Mouse (Mus musculus) 3134 (cell line): ENCODE results near the gene Gamt.

ENCODE experiments used
- DNase-seq: peaks from one replicate; pipeline ENCODE4 v3.0.0-alpha.2; 2011; ENCODE audit warnings: low spot score; ENCODE audit not compliant: insufficient read length; ENCODE audit errors: extremely low read depth

Gamt gene

DNA sequence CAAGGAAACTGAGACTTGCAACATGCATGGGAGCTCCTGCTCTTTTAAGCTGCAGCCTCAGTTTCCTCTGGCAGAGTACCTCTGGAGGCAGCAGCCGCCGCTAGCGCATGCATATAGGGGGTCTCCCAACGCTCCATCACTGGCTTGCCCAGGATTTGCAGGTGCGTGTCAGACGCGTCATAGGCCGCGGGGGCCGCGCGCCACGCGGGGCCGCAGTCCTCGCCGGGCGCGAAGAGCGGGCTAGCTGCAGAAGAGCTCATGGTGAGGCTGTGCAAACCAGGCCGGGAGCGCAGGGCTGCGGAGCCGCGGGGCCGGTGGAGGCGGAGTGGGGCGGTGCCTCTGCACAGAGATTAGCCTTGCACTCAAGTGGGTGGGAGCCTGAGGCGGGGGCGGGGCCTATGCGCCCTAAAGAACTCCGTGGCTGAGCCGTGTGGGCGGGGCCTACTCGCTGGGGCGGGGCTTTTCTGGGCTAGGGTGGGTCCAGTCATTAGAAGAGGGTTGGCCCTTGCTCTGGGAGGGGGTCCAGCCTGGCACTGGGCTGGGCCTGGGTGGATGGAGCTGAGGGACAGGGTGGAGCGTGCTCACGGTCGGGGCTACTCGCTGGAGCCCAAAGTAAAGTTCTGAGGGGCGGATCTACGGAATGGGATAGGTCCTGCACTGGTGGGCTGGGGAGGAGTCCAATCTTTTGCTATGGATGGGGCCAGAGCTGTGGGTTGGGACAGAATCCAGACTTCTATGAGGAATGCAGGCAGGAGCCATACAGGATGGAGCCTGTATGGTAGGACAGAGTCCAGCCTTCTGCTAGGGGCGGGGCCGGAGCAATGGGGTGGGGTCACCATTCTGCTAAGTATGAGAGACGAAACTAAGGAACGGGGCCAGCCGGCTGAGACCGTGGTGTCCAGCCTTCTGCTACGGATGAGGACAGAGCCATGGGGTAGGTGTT, at the start of gene Gamt, which contains the start of gene Dazap1:
Gamt (minus strand) TSS at position 371 of the 943 bp plus-strand sequence.
Dazap1 (plus strand) TSS at position 845 of the 943 bp plus-strand sequence.
- DNase-seq: peak; percentile 99

DNA sequence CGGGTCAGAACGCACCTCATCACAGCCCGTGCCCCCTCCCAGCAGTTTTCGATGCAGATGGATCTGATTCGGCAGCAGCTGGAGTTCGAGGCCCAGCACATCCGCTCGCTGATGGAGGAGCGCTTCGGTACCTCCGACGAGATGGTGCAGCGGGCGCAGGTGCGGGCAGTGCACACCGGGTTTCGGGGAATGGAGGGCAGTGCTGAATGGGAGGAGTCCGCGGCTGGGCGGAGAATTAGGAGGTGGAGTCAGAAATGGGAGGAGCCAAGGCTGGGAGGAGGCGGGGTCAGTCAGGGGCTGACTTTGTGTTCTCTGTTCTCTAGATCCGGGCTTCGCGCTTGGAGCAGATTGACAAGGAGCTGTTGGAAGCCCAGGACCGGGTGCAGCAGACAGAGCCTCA, 44.0 kb upstream of the Gamt start:
- DNase-seq: no peak

DNA sequence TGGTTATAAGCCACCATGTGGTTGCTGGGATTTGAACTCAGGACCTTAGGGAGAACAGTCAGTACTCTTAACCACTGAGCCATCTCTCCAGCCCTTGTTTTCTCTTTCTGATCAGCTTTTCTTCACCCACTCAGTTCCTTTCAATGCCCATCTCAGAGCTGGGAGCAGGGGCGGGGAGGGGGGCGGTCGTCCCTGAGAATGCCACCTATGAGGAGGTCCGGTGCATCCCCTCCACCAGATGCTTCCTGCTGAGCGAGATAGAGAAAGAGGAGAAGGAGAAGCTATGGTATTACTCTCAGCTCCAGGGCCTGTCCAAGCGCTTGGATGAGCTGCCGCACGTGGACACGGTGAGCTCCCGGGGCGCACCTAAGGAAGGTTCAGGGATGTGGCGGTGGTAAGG, 43.6 kb upstream of the Gamt start:
- DNase-seq: no peak

DNA sequence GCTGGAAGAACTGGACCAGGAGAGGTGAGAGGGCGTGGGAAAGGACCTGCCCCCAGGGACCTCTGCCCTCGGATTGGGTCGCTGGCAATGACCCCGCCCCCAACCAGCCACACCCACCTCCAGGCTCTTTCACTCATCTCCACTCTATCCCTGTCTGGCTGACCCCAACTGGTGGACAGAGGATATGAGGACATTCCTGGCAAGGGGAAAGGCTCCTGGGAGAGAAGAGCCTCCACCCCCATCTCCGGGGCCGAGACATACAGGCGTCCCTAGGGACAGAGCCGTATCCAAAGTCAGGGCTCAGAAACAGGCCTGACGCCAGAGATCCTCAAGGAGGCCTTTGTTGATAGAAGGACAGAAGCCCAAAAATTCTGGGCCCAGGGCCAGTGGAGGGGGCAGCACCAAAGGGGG, 41.7 kb upstream of the Gamt start:
- peak; percentile 73 for DNase-seq

DNA sequence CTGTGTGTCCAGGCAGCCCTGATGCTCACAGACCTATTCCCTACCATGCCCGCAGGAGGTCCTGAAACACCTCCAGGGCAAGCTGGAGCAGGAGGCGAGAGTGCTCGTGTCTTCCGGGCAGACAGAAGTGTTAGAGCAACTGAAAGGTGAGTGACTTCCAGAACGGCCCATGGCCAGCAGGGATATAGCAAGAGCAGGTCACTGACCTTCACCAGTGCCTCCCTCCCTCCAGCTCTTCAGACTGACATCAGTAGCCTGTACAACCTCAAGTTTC, 41.2 kb upstream of the Gamt start:
- no peak for DNase-seq

DNA sequence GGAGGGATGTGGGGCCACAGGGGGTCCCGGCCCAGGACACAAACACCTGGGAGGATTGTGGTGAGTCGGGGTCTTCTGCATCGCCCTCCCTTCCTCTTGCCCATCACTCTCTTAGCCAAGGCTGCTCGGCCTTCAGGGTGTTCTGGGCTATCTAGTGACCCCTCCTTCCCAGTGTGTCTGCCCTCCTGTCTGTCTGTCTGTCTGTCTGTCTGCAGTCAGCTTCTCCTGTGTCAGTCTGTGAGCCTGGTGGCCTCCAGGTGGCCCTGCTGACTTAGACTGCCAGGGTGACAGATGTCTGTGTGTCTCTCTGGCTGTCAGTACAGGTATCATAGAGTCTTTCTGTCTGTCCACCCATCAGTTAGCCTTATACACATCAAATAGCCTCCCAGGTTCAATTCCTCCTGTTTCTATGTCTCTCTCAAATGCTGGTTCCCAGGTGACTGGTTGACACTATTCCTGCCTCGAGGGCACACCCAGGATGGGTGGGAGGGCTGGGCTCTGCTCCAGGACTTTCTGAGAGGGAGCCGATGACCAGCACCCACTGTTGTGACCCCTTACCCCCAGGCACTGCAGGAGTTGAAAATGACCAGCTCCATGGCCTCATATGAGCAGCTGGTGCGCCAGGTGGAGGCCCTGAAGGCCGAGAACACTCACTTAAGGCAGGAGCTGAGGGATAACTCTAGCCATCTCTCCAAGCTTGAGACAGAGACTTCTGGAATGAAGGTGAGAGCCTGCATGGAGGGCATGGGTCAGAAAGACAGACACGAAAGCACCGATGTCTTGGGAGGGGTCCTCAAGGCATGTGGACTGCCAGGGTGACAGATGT, 40.7 kb upstream of the Gamt start:
- no peak for DNase-seq

DNA sequence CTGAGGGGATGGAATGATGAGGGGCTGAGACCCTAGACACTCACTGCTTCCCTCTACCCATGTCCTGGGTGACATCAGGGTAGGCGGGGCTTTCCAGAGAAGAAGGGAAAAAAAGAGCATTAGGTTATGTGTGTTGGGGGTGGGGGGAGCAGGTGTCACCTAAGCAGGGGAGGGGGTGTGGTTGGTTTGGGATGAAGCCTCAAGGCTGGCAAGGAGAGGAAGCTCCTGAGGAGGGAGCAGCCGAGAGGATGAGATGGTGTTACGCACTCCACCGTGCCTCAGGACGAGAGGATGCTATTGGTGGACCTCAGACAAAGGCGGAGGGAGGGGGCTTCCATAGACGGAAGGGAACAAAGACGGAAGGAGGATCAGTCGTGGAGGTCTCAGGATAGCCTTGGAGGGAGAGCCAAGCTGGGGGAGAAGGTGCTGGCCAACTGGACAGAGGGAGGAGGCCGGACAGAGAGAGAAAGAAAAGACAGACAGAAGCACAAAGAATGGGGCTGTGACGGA, 39.9 kb upstream of the Gamt start:
- DNase-seq: no peak

DNA sequence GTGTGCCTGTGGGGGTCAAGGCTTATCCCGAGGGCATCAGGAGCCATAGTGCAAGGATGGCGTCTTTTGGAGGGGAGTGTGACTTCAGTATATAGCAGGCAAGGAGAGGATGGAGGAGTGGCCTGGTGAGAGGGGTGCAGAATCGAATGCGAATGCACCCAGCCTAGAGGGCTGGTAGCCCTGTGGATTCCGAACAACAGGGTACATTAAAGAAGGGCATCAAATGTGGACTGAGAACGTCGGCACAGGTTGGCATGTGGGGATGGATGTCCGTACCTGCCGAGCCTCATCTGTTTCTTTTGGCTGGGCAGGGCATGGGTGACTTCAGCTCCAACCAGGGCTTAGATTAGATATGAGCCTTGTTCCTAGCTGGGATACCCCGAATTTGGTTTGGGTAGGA, 39.0 kb upstream of the Gamt start:
- DNase-seq: no peak

DNA sequence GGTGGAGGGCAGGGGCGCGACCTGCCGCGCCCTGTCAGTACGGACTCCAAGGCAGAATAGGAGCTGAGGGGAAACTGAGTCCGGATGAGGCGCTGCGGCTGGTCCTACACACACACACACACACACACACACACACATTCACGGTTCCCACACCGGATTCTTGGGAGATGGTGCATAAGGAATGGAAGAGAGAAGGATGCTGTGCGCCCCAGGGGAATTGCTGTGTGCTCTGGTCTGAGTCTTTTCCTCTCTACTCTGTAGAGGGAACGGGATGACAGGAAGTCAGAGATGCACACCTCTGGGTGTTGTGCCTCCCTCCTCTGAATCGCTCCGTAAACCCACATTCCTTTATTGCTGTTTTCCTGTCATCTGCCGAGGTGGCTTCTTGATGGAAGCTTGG, 38.5 kb upstream of the Gamt start:
- DNase-seq: no peak

DNA sequence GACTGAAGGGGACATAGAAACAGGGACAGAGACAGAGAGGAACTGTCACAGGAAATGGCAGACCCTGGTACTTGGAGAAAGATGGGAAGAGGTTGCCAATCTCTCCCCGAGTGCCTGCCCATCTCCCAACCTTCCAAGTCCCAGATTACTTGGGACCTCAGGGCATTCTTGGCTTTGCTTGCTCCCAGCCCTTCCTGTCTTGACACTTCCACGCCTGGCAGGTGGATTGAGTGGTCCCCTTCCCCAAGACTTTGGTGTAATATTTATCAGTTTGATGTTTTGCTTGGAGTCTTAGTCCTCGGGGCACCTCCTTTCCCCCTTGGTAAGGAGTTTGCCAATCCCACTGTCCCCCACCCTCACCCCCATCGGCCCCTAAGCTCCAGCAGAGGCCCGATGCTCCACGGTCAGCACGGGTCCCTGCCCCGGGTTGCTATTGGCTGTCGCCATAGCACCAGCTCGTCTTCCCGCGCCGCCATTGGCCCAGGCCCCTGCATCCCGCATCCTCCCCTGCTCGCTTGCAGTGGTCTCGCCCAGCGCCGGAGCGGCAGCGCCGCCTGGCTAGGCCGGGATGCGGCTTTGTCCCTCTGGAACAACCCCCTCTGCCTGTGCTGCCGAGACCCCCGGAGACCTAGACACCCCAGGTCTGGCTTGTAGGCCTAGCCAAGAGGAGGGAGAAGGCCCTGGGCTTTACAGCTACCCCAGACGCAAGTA, 37.9 kb upstream of the Gamt start:
- no peak for DNase-seq

DNA sequence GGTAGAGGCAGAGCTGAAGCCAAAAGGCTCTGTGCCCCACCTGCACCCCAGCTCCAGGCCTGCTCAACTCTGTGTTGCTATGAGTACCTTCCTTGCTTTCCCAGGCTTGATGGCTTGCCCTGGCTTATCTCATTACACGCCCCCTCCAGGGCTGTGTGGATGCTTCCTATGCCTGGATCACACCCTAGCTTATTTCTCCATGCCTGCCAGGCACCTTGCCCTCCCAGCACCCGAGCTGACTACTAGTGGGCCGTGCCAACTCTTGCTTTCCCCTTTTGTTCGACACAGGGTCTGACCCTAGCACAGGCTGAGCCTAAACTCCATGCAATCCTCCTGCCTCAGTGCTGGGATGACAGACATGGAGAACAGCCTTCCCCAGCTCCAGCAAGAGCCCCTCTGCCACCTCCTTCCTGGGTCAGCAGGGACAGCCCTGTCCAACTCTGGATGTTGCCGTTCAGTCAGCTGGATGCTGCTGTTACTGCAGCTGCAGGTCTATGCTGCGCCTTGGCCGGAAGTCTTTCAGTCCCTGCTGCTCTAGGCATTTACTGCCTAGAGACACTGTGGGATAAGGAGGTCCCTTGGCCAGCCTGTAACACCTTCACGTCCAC, 36.8 kb upstream of the Gamt start:
- DNase-seq: no peak

DNA sequence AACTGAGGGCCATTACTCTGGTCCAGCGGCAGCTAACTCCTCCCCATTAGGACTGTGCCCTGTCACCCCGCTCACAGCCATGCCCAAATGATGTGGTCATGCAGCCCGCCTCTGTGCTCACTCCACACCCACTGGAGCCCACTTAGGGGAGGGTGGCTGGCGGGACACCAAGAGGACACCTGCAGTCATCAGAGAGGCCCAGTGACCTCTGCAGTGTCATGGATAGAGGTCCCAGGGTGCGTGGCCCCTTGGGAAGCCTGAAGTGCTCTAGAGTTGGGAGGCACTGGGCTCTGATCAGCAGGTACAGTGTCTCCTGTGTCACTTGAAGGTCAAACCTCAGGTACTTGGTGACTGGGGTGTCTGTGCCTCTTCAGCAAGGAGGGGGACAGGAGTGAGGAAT, 36.0 kb upstream of the Gamt start:
- no peak for DNase-seq

DNA sequence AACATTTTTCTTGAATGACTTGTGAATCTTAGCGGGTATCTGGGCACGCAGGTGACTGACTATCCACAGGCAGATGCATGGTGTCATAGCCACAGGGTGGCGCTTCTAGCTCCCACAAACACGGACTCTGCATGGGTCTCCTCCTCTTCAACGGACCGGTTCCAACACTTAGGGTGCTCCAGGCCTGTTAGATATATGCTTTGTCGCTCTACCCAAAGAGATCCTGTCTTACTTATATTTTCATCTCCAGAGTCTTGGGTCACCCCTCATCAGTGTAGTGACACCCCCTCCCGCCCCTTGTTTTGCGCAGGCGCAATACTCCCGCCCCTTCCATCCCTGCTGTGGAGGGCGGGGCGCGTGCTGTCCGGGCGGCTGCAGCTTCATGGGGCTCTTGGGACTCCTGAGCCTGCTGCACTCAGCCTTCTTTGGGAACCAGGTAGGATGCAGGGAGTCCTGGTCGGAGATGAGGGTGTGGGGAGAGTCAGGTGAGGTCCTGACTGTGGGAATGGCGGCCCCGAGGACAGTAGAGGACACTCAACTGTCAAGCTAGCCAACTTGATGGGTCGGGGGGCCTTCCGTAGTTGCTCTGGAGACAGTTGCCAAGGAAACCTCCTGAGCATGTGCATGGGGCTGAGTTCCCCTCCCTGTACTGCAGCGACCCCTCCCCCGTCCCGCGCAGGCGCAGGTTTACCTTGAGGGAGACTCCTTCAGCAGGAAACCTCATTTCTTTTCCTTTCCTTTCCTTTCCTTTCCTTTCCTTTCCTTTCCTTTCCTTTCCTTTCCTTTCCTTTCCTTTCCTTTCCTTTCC, 35.0 kb upstream of the Gamt start, which contains the start of gene Apc2:
Apc2 (plus strand) TSS at position 360 of the 808 bp plus-strand sequence.
- no peak for DNase-seq

DNA sequence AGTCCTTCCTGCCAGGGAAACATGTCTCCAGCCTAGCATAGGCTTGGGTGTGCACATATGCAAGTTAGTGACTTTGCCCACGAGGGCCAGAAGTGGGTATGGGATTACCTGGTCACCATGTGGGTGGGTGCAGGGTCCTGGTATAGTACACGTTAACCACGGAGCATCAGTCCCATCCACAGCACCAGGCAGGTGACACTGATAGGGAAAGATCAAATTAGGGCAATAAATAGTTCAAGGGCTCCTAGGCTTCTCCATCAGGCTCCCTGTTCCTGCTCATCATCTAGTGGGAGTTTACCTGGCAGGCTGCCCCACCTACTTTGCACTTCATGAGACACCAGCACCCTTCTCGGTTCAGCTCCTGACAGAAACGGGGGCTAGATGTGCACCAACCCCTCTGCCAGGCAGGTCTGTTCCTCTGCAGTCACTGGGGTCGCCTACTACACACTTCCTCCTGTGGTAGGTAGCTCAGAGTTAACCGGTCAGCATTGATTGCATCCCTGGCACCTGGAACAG, 34.0 kb upstream of the Gamt start:
- no peak for DNase-seq

DNA sequence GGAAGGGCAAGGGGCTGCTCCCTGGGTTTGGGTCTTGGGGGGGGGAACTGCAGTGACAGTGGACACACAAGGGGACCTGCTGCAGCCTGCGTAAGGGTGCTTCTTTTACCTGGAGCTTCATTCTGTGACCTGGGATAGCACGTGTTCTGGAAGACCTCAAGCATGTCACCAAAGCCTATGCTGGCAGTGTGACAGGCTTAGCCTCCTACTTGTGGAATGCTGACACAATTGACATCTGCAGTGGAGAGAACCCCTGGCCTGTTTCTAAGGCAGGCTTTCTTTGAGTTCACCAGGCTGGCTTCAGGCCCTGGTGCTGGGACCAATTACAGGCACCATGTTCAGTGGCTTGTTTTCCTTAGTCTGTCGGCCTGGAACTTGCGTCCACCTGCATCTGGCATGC, 33.5 kb upstream of the Gamt start:
- no peak for DNase-seq

DNA sequence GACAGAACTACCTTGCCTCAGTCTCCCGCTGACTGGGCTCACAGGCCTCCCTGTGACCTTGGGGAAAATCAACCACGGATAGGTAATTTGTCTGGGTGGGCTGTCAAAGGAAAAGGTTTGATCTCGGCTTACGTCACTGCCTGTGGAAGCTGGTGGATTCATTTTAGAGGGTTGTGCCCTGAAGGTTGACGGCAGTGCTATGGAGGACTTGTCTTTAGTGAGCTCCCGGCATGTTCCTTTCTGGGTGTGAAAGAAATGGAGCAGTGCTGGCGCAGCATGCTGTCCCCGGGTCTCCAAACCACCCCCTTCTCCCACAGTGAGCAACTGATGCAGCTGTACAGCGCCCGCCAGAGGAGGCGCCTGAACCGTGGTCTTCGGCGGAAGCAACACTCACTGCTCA, 32.5 kb upstream of the Gamt start:
- no peak for DNase-seq

DNA sequence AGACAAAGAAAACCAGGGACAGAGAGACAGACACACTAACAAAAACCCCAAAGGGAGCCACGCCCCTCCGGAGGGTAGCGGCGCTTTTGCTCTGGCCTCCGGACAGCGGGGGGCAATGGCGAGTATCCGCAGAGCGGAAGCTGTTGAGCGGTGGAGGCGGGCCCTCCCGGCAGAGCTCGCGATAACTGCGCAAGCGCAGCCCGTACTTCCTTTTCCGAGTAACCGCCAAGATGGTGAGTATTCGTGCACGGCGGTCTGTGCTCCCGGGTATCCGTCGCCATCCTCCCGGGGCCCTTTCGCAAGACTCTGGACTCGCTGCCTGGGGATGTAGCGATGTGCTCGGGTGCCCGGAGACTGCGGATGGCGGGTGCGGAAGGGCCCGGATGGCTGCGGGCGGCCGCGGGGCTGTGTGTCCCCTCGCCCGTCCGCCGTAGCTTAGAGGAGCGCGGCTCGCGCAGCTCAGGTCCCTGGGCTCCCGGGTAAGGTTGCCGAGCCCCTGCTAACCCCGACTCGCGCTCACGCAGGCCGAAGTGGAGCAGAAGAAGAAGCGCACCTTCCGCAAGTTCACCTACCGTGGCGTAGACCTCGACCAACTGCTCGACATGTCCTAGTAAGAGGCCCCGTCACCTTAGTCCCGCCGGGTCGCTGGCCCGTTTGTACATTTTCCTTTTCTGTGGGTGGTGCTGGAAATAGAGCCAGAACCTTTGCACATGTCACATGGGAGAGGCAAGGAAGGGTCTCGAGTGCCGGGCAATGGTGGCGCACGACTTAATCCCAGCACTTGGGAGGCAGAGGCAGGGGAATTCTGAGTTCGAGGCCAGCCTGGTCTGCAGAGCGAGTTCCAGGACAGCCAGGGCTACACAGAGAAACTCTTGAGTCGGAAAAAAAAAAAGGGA, 31.7 kb upstream of the Gamt start, which contains the start of gene Rps15:
Rps15 (plus strand) TSS at position 203 of the 896 bp plus-strand sequence.
- peak; percentile 96 for DNase-seq

DNA sequence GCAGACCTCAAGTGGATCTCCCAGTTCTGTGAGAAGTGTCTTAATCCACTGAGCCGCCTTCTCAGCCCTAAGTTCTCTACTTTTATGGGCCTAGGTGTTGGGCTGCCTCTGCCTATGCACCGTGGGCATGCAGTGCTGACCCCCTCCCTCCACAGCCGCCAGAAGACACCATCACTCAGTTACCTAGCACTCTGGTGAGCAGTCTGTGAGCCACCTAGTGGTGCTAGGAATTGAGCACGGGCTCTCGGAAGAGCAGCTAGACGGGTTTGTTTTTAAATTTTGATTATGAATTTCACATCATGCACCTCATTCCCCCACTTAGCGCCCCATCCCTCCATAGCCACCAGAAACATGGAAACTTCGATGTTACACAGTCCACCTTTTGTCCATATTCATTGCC, 27.8 kb upstream of the Gamt start:
- DNase-seq: no peak
